Mouse (Mus musculus): ENCODE results near the gene Dolpp1.

GRCm38 (mm10) chr2:30363773-30364650, 28.0 kb upstream of the Dolpp1 start, which contains the start of gene Miga2:
- TF ChIP-seq CTCF (IDR thresholded peaks at IDR 0.05) (peak; percentile 8; the same call in 1 of the 2 replicates), EP300 (IDR thresholded peaks at IDR 0.05) (no peak)

All from lung, postnatal 0 days (tissue).